Mouse (Mus musculus): ENCODE results near the gene Dclk3. TPM values are rescaled to one million over a fixed set of nuclear protein-coding genes. Genes with fewer than 3 reads are reported as not detected.

The Dclk3 gene
- total RNA-seq, 2 experiments from 2014 or later, result 16.0 to 16.5 TPM

DNA sequence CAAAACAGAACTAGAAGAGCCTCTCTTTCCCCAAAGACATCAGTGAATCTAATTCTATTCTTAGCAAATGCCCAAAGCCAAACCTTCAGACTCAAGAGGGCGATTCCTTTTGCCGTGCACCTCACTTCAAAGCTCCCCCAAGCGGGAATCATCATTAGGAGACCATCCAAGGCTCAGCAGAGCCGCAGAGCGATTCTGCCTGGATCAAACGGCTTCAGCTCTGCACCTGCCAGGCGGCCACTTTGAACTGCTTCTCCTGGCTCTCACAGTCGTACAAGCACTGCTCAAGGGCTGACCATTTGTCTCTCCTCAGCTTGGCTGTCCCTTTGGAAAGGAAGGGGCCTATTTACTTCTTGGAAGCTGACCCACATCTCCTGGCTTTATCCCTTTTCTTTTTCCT, 51.7 kb downstream of the Dclk3 start:
- no peak for DNase-seq

DNA sequence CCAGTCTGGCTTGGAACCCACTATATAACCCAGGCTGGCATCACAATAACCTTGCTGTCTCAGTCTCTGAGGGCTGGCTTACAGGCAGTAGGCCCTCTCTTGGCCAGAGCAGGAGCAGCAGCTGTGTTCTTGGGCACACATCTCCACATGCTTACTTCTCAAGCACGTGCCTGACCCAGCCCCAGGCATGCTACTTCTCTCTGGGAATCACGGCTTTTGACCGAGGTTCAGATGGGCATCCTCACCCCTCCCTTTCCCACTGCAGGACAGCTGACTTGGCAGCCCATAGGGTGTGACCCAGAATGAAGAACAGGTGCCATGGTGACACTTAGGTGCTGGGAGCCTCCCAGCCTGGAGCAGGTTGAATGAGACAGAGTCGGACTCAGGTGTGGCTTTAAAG, 52.4 kb downstream of the Dclk3 start:
- no peak for DNase-seq

DNA sequence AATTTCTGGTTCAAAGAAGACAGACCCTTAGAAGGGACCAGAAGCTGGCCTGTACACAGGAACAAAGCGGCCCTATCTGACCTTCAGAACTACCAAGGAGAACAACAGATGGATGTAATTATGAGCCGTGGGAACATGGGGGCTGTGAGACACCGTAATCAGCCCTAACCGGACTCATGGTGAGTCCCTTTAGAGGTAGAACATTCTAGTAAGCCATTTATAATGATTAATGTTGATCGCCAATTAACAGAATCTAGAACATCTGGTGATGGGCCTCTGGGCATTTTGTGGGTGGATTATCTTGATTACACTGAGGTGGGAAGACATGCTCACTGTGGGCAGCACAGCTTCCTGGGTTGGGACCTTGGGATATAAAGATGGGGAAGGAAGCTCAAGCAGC, 54.6 kb downstream of the Dclk3 start:
- DNase-seq, result no peak

DNA sequence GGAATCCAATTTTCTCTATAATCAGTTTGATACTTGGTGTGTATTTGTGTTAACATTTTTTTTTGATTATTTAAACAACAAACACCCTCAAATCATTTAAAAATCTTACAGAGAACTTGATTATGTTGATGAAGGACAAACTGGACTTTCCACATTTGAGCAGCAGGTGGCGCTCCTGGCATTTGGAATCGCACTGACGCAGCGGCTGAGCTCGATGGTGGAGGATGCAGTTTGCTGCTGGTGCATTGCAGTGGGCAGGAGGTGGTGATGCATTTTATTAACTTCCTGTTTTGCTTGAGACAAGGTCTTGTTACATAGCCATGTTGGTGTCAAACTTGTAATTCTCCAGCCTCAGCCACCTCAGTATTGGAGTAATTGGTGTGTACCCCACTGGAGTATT, 56.7 kb downstream of the Dclk3 start:
- peak; percentile 62 to 64 for DNase-seq

DNA sequence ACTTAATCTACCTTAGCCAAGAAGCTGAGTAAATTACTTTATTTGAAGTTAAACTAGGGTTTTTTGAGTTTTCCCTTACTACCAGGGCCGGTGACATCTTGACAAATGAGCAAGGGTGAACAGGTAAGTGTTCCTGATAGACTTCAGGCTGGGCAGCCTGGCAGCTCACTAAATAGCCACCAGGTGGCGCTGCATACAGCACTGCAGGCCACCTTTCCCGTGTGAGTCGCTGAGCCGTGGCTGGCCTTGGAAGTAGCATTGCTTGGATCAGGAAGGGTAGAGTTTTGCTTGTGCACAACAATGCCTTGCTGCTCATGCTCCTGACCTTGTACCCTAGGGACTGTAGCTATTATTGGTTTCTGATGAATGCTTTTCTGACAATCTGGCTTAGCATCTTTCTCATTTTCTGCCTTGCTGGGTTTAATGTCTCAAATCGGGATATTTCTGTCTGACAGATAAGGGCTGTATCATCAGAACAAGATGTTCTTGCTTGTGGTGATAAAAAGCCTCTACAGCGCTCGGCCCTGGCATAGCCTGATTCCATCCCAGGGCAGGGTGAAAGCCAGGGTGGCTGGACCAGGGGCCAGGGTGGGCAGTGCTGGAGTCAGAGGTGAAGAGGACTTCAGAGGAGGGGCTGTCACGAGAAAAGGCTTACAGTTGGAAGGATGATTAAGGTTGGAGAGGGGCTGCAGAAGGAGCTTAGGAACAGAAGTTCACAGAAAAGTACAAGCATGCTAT, 58.4 kb downstream of the Dclk3 start:
- DNase-seq, result peak; percentile 65 to 72

DNA sequence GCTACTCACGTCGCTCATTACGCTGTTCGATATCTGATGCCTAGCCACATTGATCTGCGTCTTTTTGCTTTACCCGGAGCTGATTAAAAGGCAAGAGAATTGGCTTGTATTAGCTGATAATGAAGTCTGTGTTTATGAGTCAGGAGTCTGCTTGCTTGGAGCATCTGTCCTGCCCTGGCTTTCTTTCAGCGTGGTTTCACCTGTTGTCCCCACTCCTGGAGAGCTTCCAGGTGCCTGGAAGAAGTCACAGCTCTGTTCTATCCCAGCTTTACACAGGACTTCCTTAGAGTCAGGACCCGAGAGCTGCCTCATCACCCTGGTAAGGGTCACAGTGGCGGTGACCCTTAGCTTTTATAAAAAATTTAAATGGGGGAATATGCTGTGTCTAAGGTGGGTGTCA, 61.3 kb downstream of the Dclk3 start:
- DNase-seq, result no peak

DNA sequence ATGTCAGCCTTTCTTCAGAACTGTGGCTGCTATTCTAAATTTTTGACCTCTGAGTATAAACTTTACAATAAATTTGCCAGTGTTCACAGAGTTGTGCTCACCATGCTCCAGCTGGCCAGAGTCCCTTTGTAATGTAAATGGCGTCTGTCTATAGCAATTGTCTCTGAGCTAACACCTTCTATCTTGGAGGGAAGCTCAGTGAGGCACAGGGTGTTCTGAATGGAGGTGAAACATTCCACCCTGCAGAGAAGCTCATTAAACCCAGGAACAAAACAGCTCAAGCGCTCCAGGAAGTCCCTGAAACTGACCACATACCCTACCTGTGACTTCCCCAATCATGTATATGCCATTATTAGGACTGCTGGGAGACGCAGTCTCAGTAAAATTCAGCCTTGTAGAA, 67.2 kb downstream of the Dclk3 start:
- DNase-seq, result no peak

DNA sequence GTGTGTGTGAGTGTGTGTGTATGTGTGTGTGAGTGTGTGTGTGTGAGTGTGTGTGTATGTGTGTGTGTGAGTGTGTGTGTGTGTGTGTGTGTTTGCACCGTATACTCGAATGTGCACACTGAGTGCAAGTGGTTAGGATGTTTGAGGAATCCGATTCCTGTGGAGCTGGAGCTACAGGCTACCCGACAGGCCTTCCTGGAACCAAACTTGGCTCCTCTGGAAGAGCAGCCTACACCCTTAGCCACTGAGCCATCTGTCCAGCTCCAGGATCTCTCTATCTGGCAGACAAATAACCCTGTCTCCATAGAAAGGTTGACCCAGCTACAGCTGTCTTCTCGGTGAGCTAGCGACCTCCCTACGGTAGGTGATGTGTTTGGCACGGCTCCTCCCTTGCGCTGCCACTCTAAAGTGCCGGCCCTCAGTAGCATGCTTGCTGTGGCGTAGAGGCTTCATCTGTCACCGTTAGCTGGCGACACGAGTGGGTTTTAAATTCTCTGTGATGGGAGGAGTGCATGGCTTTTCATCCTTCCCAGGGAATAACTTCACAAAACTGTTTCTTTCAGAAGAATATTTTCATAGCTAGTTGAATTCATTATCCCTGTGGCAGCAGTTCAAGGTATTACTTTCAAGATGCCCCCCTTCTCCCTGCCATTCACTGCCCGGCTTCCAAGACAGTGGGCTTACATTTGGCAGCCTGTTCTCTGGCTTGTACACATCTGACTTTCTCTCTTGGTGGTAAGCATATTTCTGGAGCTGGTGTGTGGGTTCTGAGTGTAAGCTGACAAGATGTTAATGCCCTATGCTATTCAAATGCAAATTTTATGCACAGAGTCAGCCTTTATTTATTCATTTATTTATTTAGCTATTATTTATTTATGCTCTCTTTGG, 75.9 kb downstream of the Dclk3 start:
- DNase-seq, result no peak

DNA sequence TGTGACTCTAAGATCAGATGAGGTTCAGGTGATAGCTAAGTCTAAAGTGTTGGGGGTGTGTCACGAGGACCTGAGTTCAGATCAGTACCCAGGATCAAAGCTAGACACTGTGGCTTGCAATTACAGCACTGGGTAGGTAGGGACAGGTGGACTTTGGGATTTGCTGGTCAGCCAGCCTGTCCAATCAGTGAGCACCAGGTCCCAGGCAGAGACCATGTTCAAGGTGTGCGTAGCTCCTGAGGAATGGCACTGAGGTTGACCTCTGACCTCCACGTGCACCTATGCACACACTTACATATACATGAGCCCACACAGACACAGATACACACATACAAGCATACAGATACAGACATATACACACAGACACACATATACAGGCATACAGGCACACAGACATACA, 76.7 kb downstream of the Dclk3 start:
- no peak for DNase-seq

DNA sequence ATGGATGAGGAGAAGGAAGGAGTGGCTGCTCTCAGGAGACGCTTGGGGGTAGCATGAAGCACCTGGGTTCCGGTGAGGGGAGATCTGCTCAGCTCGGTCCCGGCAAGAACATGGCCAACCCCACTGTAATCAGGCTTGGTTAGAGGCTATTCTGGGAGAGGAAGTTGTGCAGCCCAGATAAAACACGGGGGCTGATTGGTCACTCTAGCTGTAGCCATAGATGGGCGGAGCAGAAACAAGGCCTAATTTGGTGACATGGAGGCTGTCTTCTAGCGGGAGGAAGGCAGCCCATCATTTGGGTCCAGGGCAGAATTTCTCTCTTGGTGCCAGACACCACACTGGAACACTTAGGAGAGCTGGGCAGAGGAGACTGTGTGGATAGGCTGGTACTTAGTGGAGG, 83.3 kb downstream of the Dclk3 start:
- no peak for DNase-seq

DNA sequence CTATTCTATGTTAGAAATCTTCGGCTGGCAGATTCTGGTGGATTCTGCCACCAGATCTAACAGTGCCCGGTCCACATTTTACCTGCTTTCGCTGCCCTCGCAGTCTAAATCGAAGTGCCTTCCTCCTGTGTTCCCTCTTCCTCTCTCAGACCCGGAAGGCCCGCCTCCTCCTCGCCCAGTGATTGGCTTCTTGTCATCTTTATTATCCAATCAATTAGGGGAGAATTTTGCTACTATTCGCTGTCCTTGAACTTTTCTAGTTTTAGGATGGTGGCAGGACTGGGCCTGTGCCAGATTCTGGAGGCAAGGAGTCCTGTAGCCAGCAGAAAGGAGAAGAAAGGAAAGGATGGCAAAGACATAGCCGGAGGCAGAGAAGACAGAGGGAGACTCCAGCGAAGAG, 84.2 kb downstream of the Dclk3 start:
- no peak for DNase-seq

DNA sequence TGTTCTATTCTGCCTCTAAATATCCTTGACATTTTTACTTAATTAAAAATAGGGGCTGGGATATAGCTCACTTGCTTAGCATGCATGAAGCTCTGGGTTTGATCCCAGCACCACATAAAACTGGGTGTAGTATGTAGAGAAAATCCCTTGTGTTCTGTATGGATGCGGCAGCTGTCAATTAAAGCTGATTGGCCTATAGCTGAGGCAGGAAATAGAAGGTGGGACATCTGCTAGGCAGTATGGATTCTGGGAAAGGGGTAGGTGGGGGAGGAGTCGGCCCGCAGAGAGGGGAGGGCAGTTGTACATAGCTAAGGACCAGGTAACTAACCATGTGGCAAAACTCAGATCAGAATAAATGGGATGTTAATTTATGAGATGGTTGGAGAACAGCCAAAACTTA, 85.0 kb downstream of the Dclk3 start:
- no peak for DNase-seq

DNA sequence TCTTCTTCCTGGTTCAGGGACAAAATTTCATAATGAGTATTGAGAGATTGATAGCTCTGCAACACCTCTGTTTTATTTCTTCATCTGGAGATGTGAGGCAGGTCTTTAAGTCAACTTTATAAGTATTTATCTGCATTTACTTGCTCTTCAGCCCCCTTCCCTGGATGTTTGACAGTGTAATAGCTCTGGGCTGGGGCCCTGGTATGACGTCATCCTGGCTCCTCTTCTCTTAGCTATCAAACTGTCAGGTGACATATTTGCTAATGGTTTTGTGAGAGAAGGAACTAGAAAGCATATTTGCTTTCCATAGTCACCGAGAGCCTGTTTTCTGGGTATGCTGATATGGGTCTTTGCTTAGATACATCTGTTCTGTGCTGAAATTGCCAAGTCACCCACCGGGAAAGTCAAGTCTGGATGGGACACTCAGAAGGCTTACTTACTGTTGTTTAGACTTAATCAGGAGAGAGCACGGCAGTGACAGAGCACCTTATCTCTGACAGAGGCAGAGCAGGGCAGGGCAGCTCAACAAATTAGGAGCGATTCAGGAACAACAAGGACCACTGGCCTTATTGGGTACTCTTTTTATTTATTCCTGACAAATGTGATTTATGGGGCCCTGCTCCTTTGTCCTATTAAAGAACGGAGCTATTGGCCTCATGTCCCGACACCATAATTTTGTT, 96.0 kb downstream of the Dclk3 start:
- no peak for DNase-seq

DNA sequence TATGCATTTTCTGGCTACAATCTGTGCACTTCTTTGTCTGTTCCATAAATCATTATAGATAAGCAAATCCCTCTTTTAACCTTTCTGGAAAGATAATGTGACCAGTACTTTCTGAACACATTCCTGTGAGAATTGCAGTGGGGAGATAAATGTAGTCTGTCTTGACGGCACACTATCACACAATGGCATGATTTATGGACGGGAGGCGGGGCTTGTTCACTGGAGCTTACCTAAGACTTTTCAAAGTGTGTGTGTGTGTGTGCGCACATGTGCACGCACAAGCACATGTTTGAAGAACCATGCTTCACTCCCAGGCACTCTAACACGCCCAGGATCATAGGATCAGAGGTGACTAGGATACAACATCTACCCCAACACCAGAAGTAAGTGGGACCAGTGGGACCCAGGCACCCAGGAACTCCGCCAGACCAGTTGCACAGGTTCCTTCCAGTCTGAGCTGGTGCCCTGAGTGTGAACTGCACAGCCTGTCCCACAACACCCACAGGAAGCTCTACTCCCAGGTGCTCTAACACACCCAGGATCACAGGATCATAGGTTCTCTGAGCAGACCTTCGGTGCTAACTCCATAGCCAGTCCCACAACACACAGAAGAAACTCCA, 96.7 kb downstream of the Dclk3 start:
- DNase-seq, result no peak

Other genes with a start within 250 kb of the Dclk3 start
- 10 to 100 TPM; 15.6 to 18.6 TPM for gene Mlh1, start 167.3 kb upstream of the Dclk3 start, total RNA-seq (2021)
- 10 to 100 TPM; 75.9 to 84.3 TPM for gene Epm2aip1, start 167.2 kb upstream of the Dclk3 start, total RNA-seq (2021)
- 100 to 1,000 TPM; 201 to 218 TPM for gene Trank1, start 127.3 kb upstream of the Dclk3 start, total RNA-seq (2021)

Data from layer of hippocampus, postnatal 36 days (tissue).